Mouse (Mus musculus): ENCODE results near the gene Slc1a1.

Slc1a1 gene

DNA sequence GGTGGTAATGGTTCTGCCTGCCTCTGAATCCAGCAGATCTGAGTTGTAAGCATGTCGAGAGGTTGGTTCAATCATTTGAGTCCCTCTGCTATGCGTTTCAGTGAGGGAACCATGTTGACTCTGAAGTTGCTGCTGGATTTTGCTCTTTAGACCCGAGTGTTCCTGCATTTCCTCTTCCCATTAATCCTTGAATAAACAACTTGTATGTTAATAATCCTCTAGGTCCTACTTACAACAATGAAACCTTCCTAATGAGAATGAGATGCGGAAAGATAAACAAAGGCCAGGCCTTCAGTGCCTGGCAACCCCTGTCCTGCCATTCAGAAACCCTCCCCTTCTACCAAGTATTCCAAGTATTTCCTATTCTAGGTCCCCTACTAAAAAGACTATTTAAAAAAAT is 81.6 kb downstream of the Slc1a1 start:
- DNase-seq (ENCODE audit: low spot score): no peak

GRCm38 (mm10) chr19:28917839-28918238 is 83.0 kb downstream of the Slc1a1 start:
- no peak for DNase-seq (ENCODE audit: low spot score)

DNA sequence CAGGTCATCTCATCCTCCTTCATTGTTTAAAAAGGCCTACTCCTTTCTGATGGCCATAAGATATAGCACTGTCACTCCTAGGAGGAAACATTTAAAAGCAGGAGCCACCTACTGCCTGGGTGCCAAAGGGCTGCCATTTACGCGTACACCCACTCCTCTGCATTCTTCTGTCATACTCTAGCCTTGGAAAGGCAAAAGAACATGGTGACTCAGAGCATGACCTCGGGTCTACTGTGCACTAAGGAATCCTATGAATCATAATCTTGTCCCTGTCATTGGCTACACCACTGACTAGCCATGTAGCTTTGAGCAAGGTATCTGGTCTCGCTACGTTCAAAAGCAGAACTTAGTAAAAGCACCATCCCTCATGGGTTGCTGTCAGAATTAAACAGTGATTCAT is 91.5 kb downstream of the Slc1a1 start:
- DNase-seq (ENCODE audit: low spot score): no peak

DNA sequence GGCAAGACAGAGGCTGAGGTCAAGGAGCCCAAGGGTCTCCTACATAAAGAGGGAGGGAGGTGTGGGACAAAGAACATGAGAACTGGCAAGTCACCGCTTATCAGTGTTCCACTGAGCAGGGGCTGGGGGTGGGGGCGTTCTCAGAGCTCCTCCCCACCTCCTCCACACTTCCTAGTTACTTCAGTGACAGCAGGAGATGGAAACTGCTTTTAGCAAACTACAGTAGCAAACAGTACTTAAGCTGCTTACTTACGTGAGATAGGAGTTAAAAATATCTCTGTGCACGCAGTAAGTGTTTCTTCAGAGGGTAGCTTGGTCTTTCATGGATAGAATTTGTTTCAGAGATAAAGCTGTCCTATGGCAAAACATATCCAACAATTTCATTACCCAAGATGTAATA is 92.5 kb downstream of the Slc1a1 start:
- no peak for DNase-seq (ENCODE audit: low spot score)

DNA sequence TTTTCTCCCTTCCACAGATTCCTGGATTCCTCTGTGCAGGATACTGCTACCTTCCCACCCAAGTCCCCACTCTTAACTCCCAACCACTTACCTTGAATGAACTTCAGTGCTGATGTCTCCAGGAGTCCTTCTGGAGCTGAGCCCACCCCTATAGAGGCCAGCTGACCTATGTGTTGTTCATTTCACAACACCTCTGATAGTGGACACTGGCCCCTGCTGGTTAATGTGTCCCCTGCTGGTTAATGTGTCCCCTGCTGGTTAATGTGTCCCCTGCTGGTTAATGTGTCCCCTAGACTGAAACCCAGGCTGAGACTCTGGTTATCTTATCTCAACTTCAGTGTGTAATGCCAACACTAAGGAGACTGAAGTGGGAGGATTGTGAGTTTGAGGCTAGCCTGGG is 94.2 kb downstream of the Slc1a1 start:
- no peak for DNase-seq (ENCODE audit: low spot score)

DNA sequence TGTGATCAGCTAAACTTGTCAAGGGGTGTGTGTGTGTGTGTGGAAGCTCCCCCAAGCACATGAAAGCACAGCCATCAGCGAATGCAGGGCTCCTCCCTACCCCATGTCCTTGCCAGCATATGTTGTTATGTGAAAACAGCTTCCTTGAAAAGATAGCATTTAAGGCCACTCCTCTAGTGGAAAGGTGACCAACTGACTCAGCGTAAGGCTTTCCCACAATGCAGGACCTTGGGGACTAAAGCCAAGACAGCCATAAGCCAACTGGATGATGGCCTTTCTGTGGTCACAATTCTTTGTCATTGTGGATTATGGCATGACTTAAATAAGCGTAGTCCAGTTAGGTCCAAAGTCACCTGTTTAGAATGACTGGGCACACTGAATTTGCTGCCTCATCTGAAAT is 100.0 kb downstream of the Slc1a1 start:
- DNase-seq (ENCODE audit: low spot score): no peak

- DNase-seq (ENCODE audit: low spot score): peak; percentile 15
Observed at GRCm38 (mm10) chr19:28940135-28940874, 105.5 kb downstream of the Slc1a1 start.

GRCm38 (mm10) chr19:28941271-28941670 is 106.4 kb downstream of the Slc1a1 start:
- DNase-seq (ENCODE audit: low spot score): no peak

GRCm38 (mm10) chr19:28946782-28947181 is 111.9 kb downstream of the Slc1a1 start:
- DNase-seq (ENCODE audit: low spot score): no peak

- no peak for DNase-seq (ENCODE audit: low spot score)
Observed at GRCm38 (mm10) chr19:28947311-28947710, 112.5 kb downstream of the Slc1a1 start.

DNA sequence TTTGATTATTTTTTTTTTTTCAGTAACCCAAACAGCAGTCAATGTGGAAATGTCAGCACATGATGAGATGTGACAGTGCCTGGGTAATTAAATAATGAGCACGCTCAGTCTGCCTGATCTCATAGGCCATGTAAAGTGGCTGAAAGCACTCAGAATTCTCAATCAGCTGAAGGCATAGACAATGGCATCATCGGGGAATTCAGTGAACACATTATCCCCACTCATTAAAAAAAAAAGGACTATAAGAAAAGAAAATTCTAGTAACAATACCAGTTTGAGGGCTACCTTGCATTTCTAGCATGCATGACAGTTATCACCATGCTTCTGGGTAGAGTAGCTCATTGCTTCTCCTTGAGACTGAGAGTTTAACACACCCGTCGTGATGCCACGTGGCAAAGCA is 116.4 kb downstream of the Slc1a1 start:
- DNase-seq (ENCODE audit: low spot score): no peak

- DNase-seq (ENCODE audit: low spot score): no peak
Observed at GRCm38 (mm10) chr19:28963113-28963512, 128.3 kb downstream of the Slc1a1 start.

DNA sequence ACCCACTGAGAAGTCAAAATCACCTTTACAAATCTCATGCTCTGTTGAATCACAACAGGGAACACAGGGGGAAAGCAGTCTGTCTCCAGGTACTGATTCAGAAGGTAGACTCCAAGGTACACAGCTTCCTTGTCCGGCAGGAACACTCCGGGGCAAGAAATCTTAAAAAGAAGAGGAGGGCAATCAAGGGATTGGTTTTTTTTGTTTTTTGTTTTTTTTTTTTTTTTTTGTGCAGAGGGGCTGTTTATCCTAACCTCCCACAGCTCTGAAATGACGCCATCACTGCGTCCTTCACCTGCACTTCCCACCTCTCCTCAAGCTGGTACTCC is 128.6 kb downstream of the Slc1a1 start:
- no peak for DNase-seq (ENCODE audit: low spot score)

All from urinary bladder, postnatal 14 days (tissue).